9 mouse cellular contexts compared by ENCODE assay signal in genomic region chr8:71561401-71561800, GRCm38 (mm10). TPM values are rescaled to one million over a fixed set of nuclear protein-coding genes. Genes with fewer than 3 reads are reported as not detected.
DNase-seq lines count a peak whose midpoint lies in the region; ATAC-seq and TF ChIP-seq lines count a peak whose summit lies in the region.
"Had no signal": no experiment of that assay in that cellular context is flagged by ENCODE, and none has a peak within 500 bp of the region (broad histone marks: within the 10 kb centered on the region; RNA-seq: fewer than 3 reads in every experiment).

No protein-coding gene starts in this region.

- peaks cover 3% of the 10 kb centered on the region; the same call in 1 of the 2 replicates for H3K27me3 ChIP-seq in ES-Bruce4 (ENCODE audit: control insufficient read depth, insufficient read depth, low read length, poor library complexity, severe bottlenecking)
- peaks cover 70% of the 10 kb centered on the region for H3K27me3 ChIP-seq in midbrain, embryonic 14.5 days (ENCODE audit: control insufficient read depth, insufficient read depth, low read length)

- no peaks in the 10 kb centered on the region for H3K9me3 ChIP-seq in ES-Bruce4 (replicated peaks; ENCODE audit: control insufficient read depth, insufficient read depth, low read length, poor library complexity, severe bottlenecking)
- no peaks in the 10 kb centered on the region for H3K9me3 ChIP-seq in midbrain, embryonic 14.5 days (ENCODE audit: control insufficient read depth, low read length)
- H3K9me3 ChIP-seq: neural tube, embryonic 13.5 days had no signal

- no peak overlapping the region for H3K4me2 ChIP-seq in midbrain, embryonic 14.5 days (ENCODE audit: low read length)
- H3K4me2 ChIP-seq: neural tube, embryonic 13.5 days had no signal

- no peak for ATAC-seq in midbrain, embryonic 14.5 days (ENCODE audit: low FRiP score, low TSS enrichment)

- WGBS in midbrain, embryonic 14.5 days: 4% methylated on average over 15 of the region's 15 CpGs

- no peaks in the 10 kb centered on the region for H3K4me1 ChIP-seq in ES-Bruce4 (ENCODE audit: control insufficient read depth, insufficient read depth, low read length)
- 0 out of 2 replicates have a peak, but pooled peaks cover 7% of the 10 kb centered on the region for H3K4me1 ChIP-seq in midbrain, embryonic 14.5 days (ENCODE audit: control insufficient read depth, insufficient read depth, low read length)

- no peak for TF ChIP-seq POLR2A in ES-Bruce4 (IDR thresholded peaks at IDR 0.05; ENCODE audit: insufficient read depth, low read length)

- peak; percentile 60 for DNase-seq in layer of hippocampus, adult 11-12 months (ENCODE audit: low spot score)
- no peak for DNase-seq in layer of hippocampus, adult 9-10 months (ENCODE audit: low spot score)
- DNase-seq in brain, adult 2 months (ENCODE audit: low read depth, low spot score): peak; percentile 92
- DNase-seq in forelimb bud, embryonic 11.5 days (ENCODE audit: low read depth, low spot score): peak; percentile 82
- DNase-seq in kidney, postnatal 4 days: peak; percentile 78 to 81
- peak; percentile 84 for DNase-seq in midbrain, embryonic 14.5 days
- DNase-seq in thymus, postnatal 36 days: peak; percentile 71 to 72

- peak; percentile 94 for TF ChIP-seq CTCF in ES-Bruce4 (IDR thresholded peaks at IDR 0.05; ENCODE audit: low read depth, low read length)

- no peak overlapping the region for H3K27ac ChIP-seq in ES-Bruce4 (ENCODE audit: insufficient read depth, low read length)
- no peak overlapping the region for H3K27ac ChIP-seq in midbrain, embryonic 14.5 days (replicated peaks; ENCODE audit: low read depth, low read length)
- H3K27ac ChIP-seq: neural tube, embryonic 13.5 days had no signal

- H3K9ac ChIP-seq in ES-Bruce4 (ENCODE audit: low read depth, poor library complexity, severe bottlenecking): no peak overlapping the region
- H3K9ac ChIP-seq in midbrain, embryonic 14.5 days (replicated peaks; ENCODE audit: low read length): no peak overlapping the region
- H3K9ac ChIP-seq: neural tube, embryonic 13.5 days had no signal

- H3K36me3 ChIP-seq in ES-Bruce4 (ENCODE audit: control insufficient read depth, insufficient read depth, low read length, poor library complexity, severe bottlenecking): no peaks in the 10 kb centered on the region
- no peaks in the 10 kb centered on the region for H3K36me3 ChIP-seq in midbrain, embryonic 14.5 days (ENCODE audit: control insufficient read depth, insufficient read depth, low read length)
- H3K36me3 ChIP-seq: neural tube, embryonic 13.5 days had no signal

- no peak for TF ChIP-seq EP300 in ES-Bruce4 (IDR thresholded peaks at IDR 0.05; ENCODE audit: insufficient read depth, low read depth, low read length)

- H3K4me3 ChIP-seq in ES-Bruce4 (ENCODE audit: low read depth, low read length): no peak overlapping the region
- H3K4me3 ChIP-seq in midbrain, embryonic 14.5 days (replicated peaks; ENCODE audit: low read depth, low read length): no peak overlapping the region
- H3K4me3 ChIP-seq: neural tube, embryonic 13.5 days had no signal

RNA-seq across cellular contexts. Expression of gene Tmem221, which starts 2.7 kb away (rescaled TPM):
- polyA plus RNA-seq in ES-Bruce4 (2011; ENCODE audit: insufficient read depth, insufficient read length, low read depth, missing spikeins): 2.2 and 2.4 TPM in 2 replicates
- not detected in 2 replicates for polyA plus RNA-seq in midbrain, embryonic 14.5 days (2014; fragmentation: Nextera tagmentation; extraction: Ambion mirVana)
- polyA plus RNA-seq: neural tube, embryonic 13.5 days had no signal

RNA-seq across cellular contexts. Expression of gene Nxnl1, which starts 5.0 kb away (rescaled TPM):
- polyA plus RNA-seq in ES-Bruce4 (2011; ENCODE audit: insufficient read depth, insufficient read length, low read depth, missing spikeins): not detected in 2 replicates
- not detected in 2 replicates for polyA plus RNA-seq in midbrain, embryonic 14.5 days (2014; fragmentation: Nextera tagmentation; extraction: Ambion mirVana)
- polyA plus RNA-seq: neural tube, embryonic 13.5 days had no signal

RNA-seq across cellular contexts. Expression of gene Slc27a1, which starts 7.3 kb away (rescaled TPM):
- polyA plus RNA-seq in ES-Bruce4 (2011; ENCODE audit: insufficient read depth, insufficient read length, low read depth, missing spikeins): 21.8 and 27.3 TPM in 2 replicates
- polyA plus RNA-seq in midbrain, embryonic 14.5 days (2014; fragmentation: Nextera tagmentation; extraction: Ambion mirVana): 33.5 and 41.6 TPM in 2 replicates

RNA-seq across cellular contexts. Expression of gene Mvb12a, which starts 18.7 kb away (rescaled TPM):
- polyA plus RNA-seq in ES-Bruce4 (2011; ENCODE audit: insufficient read depth, insufficient read length, low read depth, missing spikeins): 72.6 and 74.1 TPM in 2 replicates
- 54.6 and 61.5 TPM in 2 replicates for polyA plus RNA-seq in midbrain, embryonic 14.5 days (2014; fragmentation: Nextera tagmentation; extraction: Ambion mirVana)

RNA-seq across cellular contexts. Expression of gene Bst2, which starts 24.1 kb away (rescaled TPM):
- 207 and 235 TPM in 2 replicates for polyA plus RNA-seq in ES-Bruce4 (2011; ENCODE audit: insufficient read depth, insufficient read length, low read depth, missing spikeins)
- polyA plus RNA-seq in midbrain, embryonic 14.5 days (2014; fragmentation: Nextera tagmentation; extraction: Ambion mirVana): 0.86 and 7.9 TPM in 2 replicates
